Mouse (Mus musculus): ENCODE measurements around the gene Sox5. TPM values are rescaled to one million over a fixed set of nuclear protein-coding genes. Genes with fewer than 3 reads are reported as not detected.

Sox5 gene
- total and polyA plus RNA-seq, 2 experiments from 2014 or later: 2.1 to 3.2 TPM

DNA sequence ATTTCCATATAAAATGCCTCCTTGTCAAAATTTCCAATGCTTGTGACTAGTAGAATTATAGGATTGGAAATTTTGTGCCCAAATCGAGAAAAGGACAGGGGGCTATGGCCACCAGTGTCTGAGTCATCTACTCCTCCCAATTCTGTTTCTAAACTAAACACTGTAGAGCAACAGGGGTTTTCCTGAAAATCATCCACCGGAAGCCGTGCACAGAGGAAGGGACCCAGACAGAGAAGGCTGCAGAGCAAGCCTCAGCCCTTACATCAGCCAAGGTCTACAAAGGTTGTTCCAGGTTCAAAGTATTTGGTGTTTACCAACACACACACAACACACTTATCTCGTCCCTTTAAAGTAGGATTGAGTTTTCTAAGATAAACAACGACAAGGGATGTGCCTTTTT is 824.7 kb downstream of the Sox5 start:
- no peak overlapping the region for H3K4me2 ChIP-seq (ENCODE audit: low read depth, low read length)
- ATAC-seq (ENCODE audit: insufficient read depth, low read depth) (no peak), DNase-seq (ENCODE audit: low spot score) (no peak)
- 61% methylated on average over 5 of the region's 5 CpGs for WGBS
- no peaks in the 10 kb centered on the region for H3K36me3 ChIP-seq (replicated peaks; ENCODE audit: control insufficient read depth, insufficient read depth, low read length)
- no peak overlapping the region for H3K27ac ChIP-seq (ENCODE audit: low read depth)
- no peaks in the 10 kb centered on the region for H3K9me3 ChIP-seq (replicated peaks; ENCODE audit: control insufficient read depth, low read length)
- no peak overlapping the region for H3K9ac ChIP-seq (replicated peaks; ENCODE audit: low read depth, low read length)
- TF ChIP-seq CTCF (IDR thresholded peaks at IDR 0.05; ENCODE audit: low read depth): no peak
- no peak for TF ChIP-seq EP300 (IDR thresholded peaks at IDR 0.05; ENCODE audit: low read depth)
- no peaks in the 10 kb centered on the region for H3K27me3 ChIP-seq (ENCODE audit: control insufficient read depth, insufficient read depth, low read length)
- H3K4me3 ChIP-seq (ENCODE audit: low read depth, low read length): no peak overlapping the region
- no peaks in the 10 kb centered on the region for H3K4me1 ChIP-seq (ENCODE audit: control insufficient read depth, insufficient read depth)

DNA sequence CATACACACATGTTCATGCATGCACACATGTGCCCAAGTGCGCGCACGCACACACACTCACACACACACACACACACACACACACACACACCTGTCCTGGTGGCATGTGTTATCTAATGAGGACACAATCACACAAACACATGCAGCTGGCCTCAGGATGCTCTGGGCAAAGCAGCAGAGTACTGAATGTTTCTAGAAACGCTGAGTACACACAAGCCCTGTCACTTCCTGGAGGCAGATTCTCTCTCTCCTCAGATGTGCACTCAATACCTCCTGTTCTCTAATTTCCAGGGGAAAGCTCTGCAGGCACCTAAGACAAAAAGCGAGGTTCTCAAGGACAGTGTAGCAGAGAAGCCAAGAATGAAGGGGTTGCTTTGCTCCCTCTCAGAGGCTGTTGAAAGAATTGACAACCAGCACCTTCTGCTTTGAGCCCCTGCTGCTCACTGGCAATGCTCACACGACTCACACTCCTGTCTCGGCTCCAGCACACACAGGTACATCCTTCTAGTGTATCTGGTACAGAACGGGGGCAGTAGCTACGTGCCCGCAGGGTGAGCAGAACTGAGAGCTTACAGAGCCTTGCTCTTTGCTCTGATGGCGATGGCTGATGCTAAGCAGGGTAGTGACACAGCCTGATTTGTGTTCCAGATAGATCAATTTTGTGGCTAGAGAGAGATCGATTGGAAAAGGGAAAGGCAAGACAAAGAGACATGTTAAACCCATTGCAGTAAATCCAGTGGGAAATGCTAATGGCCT is 833.0 kb downstream of the Sox5 start:
- H3K4me3 ChIP-seq (ENCODE audit: low read depth, low read length): no peak overlapping the region
- no peak overlapping the region for H3K9ac ChIP-seq (replicated peaks; ENCODE audit: low read depth, low read length)
- TF ChIP-seq CTCF (IDR thresholded peaks at IDR 0.05; ENCODE audit: low read depth) (no peak), EP300 (IDR thresholded peaks at IDR 0.05; ENCODE audit: low read depth) (no peak)
- DNase-seq (ENCODE audit: low spot score) (no peak), ATAC-seq (ENCODE audit: insufficient read depth, low read depth) (no peak)
- no peaks in the 10 kb centered on the region for H3K9me3 ChIP-seq (replicated peaks; ENCODE audit: control insufficient read depth, low read length)
- no peaks in the 10 kb centered on the region for H3K27me3 ChIP-seq (ENCODE audit: control insufficient read depth, insufficient read depth, low read length)
- H3K4me2 ChIP-seq (ENCODE audit: low read depth, low read length): no peak overlapping the region
- no peak overlapping the region for H3K27ac ChIP-seq (ENCODE audit: low read depth)
- 73% methylated on average over 12 of the region's 12 CpGs for WGBS
- no peaks in the 10 kb centered on the region for H3K36me3 ChIP-seq (replicated peaks; ENCODE audit: control insufficient read depth, insufficient read depth, low read length)
- H3K4me1 ChIP-seq (ENCODE audit: control insufficient read depth, insufficient read depth): no peaks in the 10 kb centered on the region

DNA sequence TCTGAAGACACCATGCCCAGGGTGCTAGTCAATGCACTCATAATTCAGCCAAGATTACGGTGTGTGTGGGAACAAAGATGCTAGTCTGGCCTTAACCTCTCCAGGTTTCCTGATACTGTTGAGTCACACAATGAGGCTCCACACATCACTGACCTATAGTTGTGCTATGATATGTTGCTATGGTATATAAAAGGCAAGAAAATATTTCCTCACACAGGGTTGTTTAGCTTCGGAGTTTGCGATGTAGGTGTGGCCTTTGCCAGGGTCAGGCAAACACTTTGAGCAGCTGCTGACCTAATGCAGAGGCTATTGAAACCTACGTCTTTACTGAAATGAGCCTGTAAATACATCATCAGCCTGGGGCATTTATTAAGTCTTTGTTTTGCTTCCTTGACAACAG is 833.7 kb downstream of the Sox5 start:
- Histone ChIP-seq H3K27me3 (ENCODE audit: control insufficient read depth, insufficient read depth, low read length) (no peaks in the 10 kb centered on the region), H3K4me1 (ENCODE audit: control insufficient read depth, insufficient read depth) (no peaks in the 10 kb centered on the region), H3K27ac (ENCODE audit: low read depth) (no peak overlapping the region), H3K4me3 (ENCODE audit: low read depth, low read length) (no peak overlapping the region), H3K36me3 (replicated peaks; ENCODE audit: control insufficient read depth, insufficient read depth, low read length) (no peaks in the 10 kb centered on the region), H3K9me3 (replicated peaks; ENCODE audit: control insufficient read depth, low read length) (no peaks in the 10 kb centered on the region), H3K9ac (replicated peaks; ENCODE audit: low read depth, low read length) (no peak overlapping the region), H3K4me2 (ENCODE audit: low read depth, low read length) (no peak overlapping the region)
- 86% methylated on average over 4 of the region's 4 CpGs for WGBS
- no peak for ATAC-seq (ENCODE audit: insufficient read depth, low read depth)
- TF ChIP-seq EP300 (IDR thresholded peaks at IDR 0.05; ENCODE audit: low read depth) (no peak), CTCF (IDR thresholded peaks at IDR 0.05; ENCODE audit: low read depth) (no peak)
- DNase-seq (ENCODE audit: low spot score): no peak

DNA sequence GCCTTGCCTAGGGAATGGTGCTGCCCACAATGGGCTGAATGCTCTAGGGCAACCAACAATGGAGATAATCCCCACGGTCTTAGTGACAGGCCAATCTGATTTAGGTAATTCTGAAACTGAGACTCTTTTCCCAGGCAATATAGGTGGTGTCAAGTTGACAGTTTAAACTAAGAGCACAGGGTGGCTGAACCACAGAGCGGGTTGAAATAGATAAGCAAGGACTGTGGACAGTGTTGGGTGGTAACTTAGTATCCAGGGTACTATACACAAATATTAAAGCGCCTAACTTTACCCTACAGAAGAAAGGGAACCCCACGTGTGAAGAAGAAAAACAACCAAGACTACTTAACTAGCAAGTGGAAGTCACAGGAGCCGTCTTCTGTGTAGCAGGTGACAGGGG is 838.7 kb downstream of the Sox5 start:
- TF ChIP-seq EP300 (IDR thresholded peaks at IDR 0.05; ENCODE audit: low read depth): no peak
- TF ChIP-seq CTCF (IDR thresholded peaks at IDR 0.05; ENCODE audit: low read depth): no peak
- 83% methylated on average over 5 of the region's 5 CpGs for WGBS

DNA sequence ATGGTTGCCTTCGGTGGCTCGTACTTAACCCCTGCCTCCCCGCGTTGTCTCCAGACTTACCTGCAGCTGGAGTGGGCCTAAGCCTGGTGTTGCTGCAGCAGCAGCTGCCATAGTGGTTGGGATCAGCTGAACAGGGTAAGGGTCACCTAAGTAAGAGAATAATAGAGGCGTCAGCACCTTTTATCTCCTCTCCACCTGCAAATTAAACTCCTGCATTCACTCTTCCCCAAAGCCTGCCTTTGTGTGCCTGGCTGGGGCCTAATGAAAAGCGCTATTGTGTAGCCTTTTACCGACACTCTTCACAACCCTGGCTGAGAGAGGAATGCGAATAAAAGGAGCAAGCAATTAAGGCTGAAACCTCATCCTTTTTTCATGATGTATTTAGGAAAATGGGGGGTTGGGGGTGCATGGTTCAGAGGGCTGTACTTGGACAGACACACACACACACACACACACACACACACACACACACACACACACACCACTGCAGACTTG is 840.4 kb downstream of the Sox5 start:
- 58% methylated on average over 8 of the region's 8 CpGs for WGBS

More for the DNA sequence above, 838.7 kb downstream of the Sox5 start:
- DNase-seq (ENCODE audit: low spot score) (no peak), ATAC-seq (ENCODE audit: insufficient read depth, low read depth) (no peak)
- no peaks in the 10 kb centered on the region for H3K4me1 ChIP-seq (ENCODE audit: control insufficient read depth, insufficient read depth)
- no peak overlapping the region for H3K4me3 ChIP-seq (ENCODE audit: low read depth, low read length)
- H3K4me2 ChIP-seq (ENCODE audit: low read depth, low read length): no peak overlapping the region
- no peaks in the 10 kb centered on the region for H3K36me3 ChIP-seq (replicated peaks; ENCODE audit: control insufficient read depth, insufficient read depth, low read length)
- H3K9ac ChIP-seq (replicated peaks; ENCODE audit: low read depth, low read length): no peak overlapping the region
- H3K9me3 ChIP-seq (replicated peaks; ENCODE audit: control insufficient read depth, low read length): no peaks in the 10 kb centered on the region
- no peaks in the 10 kb centered on the region for H3K27me3 ChIP-seq (ENCODE audit: control insufficient read depth, insufficient read depth, low read length)
- no peak overlapping the region for H3K27ac ChIP-seq (ENCODE audit: low read depth)

DNA sequence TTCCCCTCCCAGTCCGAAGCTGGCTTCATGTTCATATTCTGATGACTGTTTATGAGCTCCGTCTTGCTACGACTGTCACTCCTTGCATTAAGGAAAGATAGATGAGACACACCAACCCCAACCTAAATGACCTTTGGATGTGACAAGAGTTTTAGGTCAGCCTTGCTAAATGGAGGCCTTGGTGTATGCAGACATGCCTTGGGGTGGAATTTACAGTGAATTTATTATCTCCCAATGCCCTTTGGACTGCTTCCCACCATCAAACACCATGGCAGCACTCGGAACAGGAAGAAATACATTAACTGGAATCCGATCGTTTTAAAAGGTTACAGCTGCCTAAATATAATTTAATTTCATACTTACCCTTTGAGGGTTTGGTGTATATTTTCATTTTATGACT is 858.6 kb downstream of the Sox5 start:
- Histone ChIP-seq H3K36me3 (replicated peaks; ENCODE audit: control insufficient read depth, insufficient read depth, low read length) (no peaks in the 10 kb centered on the region), H3K27me3 (ENCODE audit: control insufficient read depth, insufficient read depth, low read length) (no peaks in the 10 kb centered on the region), H3K4me1 (ENCODE audit: control insufficient read depth, insufficient read depth) (no peaks in the 10 kb centered on the region), H3K4me2 (ENCODE audit: low read depth, low read length) (no peak overlapping the region), H3K9me3 (replicated peaks; ENCODE audit: control insufficient read depth, low read length) (no peaks in the 10 kb centered on the region), H3K4me3 (ENCODE audit: low read depth, low read length) (no peak overlapping the region), H3K27ac (ENCODE audit: low read depth) (no peak overlapping the region), H3K9ac (replicated peaks; ENCODE audit: low read depth, low read length) (no peak overlapping the region)
- no peak for TF ChIP-seq CTCF (IDR thresholded peaks at IDR 0.05; ENCODE audit: low read depth)
- DNase-seq (ENCODE audit: low spot score): no peak
- ATAC-seq (ENCODE audit: insufficient read depth, low read depth): no peak
- WGBS: 84% methylated on average over 6 of the region's 6 CpGs

More for the DNA sequence above, 840.4 kb downstream of the Sox5 start:
- Histone ChIP-seq H3K4me1 (ENCODE audit: control insufficient read depth, insufficient read depth) (no peaks in the 10 kb centered on the region), H3K4me3 (ENCODE audit: low read depth, low read length) (no peak overlapping the region), H3K27me3 (ENCODE audit: control insufficient read depth, insufficient read depth, low read length) (no peaks in the 10 kb centered on the region), H3K4me2 (ENCODE audit: low read depth, low read length) (no peak overlapping the region), H3K36me3 (replicated peaks; ENCODE audit: control insufficient read depth, insufficient read depth, low read length) (no peaks in the 10 kb centered on the region), H3K9me3 (replicated peaks; ENCODE audit: control insufficient read depth, low read length) (no peaks in the 10 kb centered on the region), H3K27ac (ENCODE audit: low read depth) (no peak overlapping the region), H3K9ac (replicated peaks; ENCODE audit: low read depth, low read length) (no peak overlapping the region)
- DNase-seq (ENCODE audit: low spot score): no peak
- TF ChIP-seq EP300 (IDR thresholded peaks at IDR 0.05; ENCODE audit: low read depth) (no peak), CTCF (IDR thresholded peaks at IDR 0.05; ENCODE audit: low read depth) (no peak)
- ATAC-seq (ENCODE audit: insufficient read depth, low read depth): no peak

Data from heart, postnatal 0 days (tissue).